Mouse (Mus musculus) kidney, postnatal 25 days (tissue): ENCODE measurements around the gene Disp2.

Source experiments
- DNase-seq, 2 experiments: peaks; one replicate each; pipeline ENCODE4 v3.0.0; 2021; ENCODE audit warnings: mixed read lengths in 2 of 2

The Disp2 gene

DNA sequence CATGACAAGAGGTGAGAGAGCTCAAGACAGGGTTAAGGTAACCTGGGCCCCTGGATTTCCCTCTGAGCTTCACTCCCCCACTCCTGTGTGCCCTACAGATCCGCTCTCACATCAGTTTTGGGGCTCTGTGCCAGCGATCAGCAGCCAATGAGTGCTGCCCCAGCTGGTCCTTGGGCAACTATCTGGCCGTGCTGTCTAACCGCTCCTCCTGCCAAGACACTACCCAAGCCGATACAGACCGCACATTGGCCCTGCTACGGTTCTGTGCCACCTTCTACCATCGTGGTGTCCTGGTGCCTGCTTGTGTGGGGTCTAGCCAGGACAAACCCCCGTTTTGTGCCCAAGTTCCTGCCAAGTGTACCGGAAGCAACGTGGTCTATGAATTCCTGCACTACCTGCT, 10.0 kb downstream of the Disp2 start:
- DNase-seq = no peak

DNA sequence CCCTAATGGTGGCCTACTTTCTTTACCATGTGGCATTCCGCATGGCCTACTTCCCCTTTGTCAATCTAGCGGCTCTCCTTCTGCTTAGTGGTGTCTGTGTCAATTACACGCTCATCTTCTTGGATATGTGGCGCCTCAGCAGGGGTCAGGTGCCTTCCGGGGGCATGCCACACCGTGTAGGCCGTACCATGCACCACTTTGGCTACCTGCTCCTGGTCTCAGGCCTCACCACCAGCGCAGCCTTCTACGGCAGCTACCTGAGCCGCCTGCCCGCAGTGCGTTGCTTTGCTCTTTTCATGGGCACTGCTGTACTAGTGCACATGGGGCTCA, 10.7 kb downstream of the Disp2 start:
- no peak for DNase-seq

DNA sequence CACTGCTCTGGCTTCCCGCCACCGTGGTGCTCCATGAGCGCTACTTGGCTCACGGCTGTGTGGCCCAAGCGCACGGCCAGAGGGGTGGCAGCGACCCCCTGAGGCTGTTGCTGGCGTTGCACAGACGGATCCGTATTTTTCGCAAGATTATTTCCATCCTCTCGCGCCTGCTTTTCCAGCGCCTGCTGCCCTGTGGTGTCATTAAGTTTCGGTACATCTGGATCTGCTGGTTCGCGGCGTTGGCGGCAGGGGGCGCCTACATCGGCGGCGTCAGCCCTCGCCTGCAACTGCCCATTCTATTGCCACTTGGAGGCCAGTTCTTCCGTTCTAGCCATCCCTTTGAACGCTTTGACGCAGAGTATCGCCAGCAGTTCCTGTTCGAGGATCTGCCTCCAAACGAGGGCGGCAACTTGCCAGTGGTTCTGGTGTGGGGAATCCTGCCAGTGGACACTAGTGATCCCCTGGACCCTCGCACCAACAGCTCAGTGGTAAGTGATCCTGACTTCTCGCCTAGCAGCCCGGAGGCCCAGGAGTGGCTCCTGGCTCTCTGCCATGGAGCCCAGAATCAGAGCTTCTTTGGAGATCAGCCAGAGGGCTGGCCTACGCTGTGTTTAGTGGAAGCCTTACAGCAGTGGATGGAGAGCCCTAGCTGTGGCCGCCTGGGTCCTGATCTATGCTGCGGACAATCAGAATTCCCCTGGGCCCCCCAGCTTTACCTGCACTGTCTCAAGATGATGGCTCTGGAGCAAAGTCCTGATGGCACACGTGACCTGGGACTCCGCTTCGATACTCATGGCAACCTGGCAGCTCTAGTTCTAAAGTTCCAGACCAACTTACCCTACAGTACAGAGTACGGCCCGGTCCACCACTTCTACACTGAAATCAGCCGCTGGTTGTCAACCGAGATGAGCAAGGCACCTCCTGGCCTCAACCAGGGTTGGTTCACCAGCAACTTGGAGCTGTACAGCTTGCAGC, 11.3 kb downstream of the Disp2 start:
- peak; percentile 76 for DNase-seq

DNA sequence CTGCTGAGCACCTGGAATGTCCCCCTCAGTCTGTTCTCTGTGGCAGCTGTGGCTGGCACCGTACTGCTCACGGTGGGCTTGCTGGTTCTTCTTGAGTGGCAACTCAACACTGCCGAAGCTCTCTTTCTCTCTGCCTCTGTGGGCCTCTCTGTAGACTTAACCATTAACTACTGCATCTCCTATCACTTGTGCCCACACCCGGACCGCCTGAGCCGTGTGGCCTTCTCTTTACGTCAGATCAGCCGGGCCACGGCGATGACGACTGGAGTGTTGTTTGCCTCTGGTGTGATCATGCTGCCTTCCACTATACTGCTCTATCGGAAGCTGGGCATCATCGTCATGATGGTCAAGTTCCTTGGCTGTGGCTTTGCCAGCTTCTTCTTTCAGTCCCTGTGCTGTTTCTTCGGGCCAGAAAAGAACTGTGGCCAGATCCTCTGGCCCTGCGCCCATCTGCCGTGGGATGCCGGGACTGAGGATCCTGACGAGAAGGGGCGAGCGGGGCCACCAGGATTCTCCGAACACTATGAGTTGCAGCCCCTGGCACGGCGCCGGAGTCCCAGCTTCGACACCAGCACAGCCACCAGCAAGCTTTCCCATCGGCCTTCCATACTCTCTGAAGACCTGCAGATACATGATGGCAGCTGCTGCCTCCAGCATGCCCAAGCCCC, 12.2 kb downstream of the Disp2 start:
- DNase-seq = no peak

DNA sequence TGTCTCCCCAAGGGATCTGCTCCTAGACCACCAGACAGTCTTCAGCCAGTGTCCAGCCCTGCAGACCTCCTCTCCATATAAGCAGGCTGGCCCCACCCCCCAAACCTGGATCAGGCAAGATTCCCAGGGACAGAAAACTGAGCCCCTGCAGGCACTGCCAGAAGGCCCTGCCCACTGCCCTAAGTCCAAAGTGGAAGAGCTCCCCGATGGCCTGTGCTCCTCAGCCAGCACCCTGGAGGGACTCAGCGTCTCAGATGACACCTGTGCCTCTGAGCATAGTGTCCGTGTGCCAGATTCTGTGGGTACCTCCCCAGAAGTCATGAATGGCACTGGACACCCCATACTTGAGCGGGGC, 12.7 kb downstream of the Disp2 start:
- DNase-seq = no peak

DNA sequence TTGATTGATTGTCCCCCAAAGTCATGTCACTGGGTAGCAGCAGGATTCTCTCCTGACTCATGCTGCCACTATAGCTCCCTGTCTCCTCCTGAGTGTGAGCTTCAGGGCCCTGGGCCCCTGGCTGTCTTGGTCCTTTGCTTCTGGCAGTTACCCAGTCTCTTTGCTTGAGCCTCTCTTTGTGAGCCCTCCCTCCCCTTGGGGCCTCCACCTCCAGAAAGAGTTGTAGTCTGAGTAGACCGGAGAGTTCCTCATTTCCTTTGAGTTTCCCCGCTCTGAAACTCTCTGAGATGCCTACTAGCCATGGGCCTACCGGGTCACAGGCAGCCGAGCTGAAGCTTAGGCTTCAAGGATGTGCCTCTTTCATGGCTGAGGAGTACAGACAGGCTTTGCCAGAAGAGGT, 14.1 kb downstream of the Disp2 start:
- DNase-seq = no peak

DNA sequence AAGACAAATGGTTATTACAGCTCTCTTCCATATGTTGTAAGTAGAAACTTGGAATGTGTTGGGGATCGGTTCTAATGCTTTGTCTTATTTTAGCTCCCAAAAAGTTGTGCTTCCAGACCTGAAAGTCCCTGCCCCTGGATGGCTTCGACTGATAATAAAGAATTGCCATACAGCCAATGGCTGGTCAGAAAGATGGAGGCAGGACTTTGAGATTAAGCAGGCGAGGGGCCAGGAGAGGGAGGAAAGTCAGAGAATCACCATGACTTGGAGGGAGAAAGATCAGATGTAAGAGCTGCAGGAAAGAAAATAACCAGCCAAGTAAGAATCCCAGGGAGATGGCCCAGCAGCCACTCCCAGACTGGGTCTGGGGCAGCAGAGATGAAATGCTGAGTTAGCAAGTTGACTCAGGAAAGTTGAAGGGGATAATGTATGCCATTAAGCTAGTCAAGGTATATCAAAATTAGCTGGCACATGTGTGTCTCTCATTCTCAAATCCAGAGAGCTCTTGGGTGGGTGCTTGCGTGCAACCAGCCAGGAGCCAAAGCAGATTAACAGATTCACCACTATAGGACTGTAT, 23.1 kb downstream of the Disp2 start:
- DNase-seq = no peak

DNA sequence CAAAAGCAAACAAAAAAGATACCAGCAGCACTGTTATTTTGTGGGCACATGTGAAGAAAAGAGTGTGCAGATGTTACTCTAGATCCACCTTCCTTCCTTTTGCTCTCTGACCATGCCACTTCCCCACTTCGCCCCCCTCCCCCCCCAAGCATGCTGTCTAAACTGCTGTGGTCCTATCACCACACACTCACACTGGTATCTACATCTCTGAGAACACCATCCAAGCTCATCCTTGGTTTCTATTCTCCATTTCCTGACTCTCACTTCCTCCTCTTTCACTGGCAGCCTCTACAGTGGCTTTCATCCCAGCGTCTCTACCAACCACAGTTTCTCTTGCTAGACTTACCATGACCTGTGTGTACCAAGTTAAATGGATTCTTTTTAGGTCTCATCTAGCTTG, 25.0 kb downstream of the Disp2 start:
- DNase-seq = no peak

DNA sequence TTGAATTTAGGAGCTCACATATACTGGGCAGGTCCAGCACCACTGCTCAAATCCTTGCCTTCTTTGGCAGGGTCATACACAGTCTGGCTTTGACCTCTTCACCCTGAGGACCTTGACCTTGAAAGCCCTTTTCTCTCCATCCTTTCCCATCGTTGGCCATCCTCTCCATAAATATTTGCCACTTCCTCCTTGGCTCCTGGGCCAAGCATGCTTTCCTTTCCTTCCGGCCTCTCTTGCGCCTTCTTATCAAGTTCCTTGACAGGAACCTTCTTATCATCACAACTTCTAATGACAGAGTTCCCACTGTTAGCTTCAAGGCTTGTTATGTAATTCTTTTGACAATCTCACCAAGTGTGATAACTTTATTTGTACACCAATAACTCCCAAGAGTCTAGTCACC, 25.6 kb downstream of the Disp2 start:
- no peak for DNase-seq

DNA sequence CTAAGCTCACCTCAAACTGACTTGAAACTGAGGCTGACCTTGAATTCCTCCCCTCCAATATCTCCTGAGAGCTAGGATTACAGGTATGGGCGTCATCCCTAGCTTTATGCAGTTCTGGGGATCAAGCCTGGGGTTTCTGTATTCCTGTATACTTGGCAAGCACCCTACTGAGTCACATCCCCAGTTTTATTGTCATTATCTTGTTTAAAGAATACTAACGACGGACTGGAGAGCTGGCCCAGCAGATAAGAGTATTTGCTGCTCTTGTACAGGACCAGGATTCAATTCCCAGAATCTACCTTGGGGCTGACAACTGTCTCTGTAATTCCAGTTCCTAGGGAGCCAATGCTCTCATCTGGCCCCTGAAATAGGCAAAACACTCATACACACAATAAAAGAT, 26.2 kb downstream of the Disp2 start:
- no peak for DNase-seq

DNA sequence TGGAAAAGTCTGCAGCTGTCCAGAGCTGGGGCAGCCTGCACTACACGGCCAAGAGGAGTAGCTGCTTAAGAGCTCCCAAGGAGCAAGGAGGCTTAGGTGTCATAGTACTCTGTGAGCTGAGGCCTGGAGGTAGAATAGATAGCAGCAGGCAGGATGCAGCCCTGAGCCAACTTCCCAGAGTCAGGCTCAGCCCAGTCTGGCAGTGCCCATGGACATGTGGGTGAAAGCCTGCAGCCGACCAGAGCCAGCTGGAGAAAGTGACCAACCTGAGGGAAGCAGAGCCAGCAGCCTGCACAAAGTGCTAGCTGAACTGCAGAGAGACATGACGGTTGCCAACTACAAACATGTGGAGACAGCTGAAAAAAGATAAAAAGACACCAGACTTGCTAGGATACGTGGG, 27.3 kb downstream of the Disp2 start:
- peak in 1 of 2 experiments; percentile 52 for DNase-seq

DNA sequence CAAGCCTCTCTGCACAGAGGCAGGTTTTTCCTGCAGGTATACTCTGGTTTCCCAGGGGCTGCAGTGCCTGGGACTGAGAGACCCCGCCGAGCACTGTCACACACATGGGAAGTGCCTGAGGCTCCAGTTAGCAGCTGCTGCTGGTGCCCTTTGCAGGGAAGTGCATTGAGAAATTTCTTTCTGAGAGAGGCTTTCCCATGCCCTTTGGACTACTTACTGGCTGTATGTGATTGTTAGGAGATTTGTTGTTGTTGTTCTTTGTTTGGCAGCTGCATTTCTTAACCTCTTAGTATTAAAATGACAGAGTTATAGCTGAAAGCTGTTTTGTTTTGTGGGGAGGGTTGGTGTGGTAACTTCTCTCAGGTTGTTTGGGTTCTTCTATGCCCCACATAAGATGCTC, 31.3 kb downstream of the Disp2 start:
- no peak for DNase-seq

DNA sequence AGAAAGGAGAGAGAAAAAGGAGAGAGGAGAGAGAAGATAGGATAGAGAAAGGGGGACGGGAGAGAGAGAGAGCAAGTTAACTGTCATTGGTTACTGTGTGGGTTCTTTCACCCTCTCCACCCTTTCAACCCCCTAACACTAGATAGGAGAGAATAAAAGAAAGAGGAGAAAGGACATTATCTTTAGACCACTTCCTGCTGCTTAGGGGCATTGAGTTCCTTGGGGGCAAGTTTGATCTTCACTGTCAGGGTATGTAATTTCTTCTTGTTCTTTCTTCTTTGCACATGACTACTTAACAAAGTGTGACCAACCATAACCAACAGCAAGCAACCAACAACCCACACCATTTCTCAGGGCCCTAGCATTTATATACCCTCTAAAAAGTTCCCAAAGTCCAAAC, 33.2 kb downstream of the Disp2 start:
- no peak for DNase-seq

DNA sequence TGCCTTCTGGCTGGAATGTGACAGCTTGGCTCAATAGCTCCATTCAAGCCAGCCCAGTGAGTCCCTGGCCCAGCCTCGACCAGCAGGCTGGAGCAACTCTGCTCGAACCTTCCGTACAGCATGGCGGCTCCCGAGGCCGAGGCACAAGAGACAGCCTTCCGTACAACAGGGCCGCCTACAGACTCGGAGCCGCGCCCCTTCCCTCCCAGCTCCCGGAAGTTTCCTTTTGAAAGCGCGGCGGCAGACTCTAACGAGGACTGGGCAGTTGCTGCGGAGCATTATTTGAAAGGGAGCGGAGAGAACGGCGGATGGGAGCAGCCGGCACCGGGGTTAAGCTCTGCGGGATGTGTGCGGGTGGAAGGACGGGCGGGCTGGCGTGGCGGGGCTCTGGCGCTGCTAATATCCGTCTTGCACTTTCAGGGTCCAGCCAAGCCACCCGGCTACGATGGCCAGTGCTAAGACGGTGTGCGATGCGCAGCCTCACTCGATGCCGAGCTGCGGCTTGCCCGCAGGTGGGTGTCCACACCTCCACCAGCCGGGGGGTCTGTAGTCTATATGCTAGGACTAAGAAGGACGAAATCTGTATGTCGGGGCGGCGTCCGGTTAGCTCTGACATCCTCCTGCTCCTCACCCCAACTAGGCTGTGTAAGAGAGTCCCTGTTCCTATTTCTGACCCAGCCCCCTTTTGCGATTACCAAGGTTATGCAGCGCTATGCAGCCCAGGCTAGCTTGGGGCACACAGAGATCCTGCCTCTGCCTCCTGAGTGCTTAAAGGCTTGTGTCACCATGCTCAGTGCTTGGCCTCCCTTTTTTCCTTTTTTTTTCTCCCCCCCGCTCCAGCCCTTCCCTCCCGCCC, 34.7 kb downstream of the Disp2 start, which contains the start of gene Knstrn:
Knstrn (plus strand) TSS at position 23 of the 856 bp plus-strand sequence.
- peak; percentile 93 to 94 for DNase-seq

DNA sequence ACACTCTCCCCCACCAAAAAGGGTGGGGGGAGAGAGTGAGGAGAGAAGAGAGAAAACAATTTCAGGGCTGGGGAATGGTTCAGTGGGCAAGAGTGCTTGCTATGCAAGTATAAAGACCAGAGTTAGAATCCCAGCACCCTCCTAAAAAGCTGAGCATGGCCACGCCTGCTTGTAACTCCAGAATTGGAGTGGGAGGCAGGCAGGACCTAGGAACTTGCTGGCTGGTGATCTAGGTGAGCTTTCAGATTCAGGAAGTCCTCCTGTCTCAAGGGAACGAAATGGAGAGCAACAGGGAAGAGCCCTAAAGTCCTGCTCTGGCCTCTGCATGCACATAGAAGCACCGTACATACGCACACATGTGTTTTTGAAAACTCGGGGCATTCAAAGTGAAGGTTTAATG, 43.3 kb downstream of the Disp2 start:
- no peak for DNase-seq

DNA sequence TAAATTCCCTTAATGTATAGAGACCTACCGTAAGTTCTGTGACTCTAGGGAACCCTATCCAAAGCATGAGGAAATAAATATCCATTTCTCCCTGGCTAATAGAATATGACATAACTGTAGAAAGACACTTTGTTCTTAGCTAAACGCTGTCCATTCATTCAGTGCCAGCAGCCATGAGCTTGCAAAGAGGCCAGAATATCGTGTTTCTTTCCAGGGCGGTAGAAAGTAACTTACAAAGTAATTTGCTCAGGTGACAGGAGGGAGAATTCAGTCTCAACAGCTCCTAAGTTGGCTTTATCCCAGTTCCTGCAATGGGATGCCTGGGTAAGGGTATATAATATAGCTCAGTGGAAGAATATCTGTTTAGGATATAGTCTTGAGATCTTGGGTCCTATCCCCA, 44.9 kb downstream of the Disp2 start:
- no peak for DNase-seq

DNA sequence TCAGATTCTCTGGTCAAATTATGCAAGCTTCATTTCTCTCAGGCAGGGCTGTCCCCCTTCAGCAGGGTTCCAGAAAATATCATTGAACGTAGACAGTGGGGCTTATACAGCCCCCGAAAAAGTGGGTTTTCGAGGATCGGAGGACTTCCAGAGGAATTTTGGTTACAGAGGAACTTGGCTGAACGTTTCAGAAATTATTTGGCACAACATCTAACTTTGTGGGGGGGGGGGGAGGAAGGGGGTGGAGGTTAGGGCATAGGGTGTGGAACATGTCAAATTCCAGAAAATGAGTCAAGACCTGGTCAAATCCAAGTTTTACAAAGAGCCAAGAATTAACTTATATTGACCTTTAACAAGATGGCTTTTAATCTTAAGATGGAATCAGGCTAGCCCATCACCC, 49.6 kb downstream of the Disp2 start:
- DNase-seq = no peak

DNA sequence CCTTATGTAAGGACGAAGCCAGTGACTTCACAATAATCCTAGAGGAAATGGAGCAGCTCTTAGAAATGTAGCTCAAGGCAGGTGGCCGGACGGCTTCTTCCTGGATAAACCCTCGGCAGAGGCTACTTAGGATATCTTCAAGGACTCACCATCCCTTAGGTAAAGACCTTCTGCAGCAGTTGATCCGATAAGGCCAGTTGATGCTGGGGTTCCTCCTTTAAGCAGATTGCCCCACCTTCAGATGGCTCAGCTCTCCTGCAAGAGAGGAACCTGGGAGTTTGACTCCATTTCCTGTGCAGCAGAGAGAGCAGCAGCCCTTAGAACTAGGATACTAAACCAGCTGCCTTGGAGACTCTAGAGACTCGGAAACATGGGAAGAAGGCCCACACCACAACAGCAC, 54.5 kb downstream of the Disp2 start:
- DNase-seq = no peak

DNA sequence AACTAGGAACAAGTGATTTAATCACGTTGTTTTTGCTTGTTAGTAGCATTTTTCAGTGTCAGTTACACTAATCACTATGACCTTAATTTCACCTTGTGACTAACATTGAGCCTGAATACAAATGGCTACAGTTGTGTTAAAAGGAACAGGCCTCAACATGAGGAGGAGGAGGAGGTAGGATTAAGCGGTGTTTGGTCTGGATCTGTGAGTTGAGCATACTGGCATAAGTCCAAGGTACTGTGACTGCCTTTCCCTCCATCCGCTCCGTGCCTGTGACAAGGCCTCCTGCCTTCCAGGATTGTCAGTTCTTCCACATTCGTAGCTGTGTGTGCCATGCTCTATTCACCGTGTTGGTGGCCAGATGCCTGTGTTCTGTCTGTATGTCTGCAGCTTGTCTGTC, 55.6 kb downstream of the Disp2 start:
- no peak for DNase-seq

DNA sequence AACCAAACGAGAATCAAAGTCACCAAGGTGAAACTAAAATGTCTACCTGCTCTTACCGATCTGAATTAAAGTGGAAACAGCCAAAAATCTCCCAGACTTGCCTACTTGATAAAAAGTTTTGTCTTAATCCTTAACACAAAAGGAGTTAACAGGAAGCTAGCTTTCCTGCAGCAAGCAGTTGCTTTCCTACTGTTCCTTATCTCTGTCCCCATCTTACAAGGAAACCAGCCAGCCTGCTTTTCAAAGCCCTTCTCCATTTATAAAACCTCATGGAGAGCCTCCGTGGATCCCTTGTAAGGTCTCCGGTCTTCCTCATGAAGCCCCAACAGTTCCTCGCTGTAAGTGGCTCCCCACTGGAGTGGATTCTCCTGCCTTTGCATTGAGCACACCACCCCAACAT, 58.8 kb downstream of the Disp2 start:
- DNase-seq = no peak

DNA sequence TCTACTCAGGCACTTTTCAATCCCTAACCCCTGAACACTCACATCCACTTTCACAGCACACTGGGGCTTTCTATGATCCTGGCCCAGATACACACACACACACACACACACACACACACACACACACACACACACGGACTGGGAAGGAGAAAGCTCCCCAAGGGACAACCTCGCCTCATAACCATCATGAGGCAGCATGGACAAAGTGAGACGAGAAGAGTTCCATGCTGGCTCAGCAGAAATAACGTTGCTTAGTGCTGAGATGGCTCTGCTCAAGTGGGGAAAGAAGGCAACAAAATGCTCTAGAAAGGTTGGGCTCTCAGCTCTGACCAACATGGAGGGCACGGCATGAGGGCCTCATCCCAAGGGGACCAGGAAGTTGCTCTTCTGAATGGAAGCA, 61.7 kb downstream of the Disp2 start:
- DNase-seq = no peak

DNA sequence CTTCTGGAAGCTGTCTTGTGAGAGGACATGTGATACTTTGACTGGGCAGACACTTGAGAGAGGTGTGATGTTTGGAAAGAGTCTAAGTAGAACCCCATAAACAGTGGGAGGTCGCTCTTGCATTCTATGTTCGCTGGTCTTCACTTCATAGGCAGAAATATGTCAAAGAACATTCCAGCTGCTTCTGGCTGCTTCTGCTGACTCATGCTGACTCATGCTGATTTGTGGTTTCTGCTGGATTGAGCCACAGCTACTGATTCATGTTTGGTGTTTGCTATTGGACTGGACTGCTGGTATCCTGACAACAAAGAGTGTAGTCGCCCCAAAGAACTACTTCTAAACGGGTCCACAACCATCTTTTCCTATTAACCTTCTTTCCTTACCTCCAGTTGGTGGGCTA, 62.3 kb downstream of the Disp2 start:
- no peak for DNase-seq

DNA sequence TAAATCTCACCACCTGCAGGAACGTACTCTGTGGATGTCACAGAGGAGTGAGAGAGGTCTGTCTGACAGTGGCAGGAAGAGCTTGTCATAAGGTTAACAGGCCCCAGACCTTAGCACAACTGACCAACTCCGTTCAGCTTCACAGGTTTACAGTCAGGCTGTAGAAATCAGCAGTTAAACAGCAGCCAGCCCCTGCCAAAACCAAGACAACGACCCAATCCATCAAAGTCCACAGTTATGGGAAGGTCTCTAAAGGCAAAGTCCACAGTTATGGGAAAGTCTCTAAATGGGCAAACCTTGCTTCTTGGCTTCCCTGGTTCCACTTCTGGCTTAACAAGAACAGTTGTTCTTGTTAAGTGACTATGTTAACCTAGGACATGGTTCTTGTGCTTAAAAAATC, 64.9 kb downstream of the Disp2 start:
- peak; percentile 28 to 65 for DNase-seq
